Mouse (Mus musculus) ovary, adult 18-20 months (tissue): ENCODE data around the gene Nacc2.

ENCODE experiments used
- DNase-seq: peaks from one replicate; pipeline ENCODE4 v3.0.0; 2022; ENCODE audit warnings: low spot score, mixed read lengths

The Nacc2 gene

DNA sequence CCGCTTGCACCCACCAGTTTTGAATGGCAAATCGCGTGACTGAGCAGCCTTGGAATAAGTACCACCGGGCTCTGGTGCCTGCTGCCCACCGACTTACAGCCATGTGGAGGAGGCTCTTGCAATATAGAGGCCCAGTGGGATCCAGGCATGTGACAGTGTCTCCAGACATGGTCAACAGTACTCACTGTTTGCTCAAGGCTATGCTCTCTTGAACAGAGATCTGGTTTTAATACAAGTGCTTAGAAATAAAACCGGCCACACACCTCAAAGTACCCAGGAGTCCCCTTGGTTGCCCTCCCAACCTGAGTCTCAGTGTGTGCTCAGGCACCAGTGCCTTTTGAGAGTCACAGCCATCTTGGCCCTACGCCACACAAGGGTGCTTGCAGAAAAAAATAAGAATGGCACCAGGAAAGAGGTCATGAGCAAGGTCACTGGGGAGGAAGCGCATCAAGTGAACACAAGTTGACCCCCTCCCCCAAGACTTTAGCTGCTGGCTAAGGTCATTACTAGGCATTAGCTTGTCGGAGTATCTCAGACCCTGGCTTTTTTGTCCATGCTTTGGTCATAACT is at the start of gene Nacc2:
TSS of gene Nacc2 (minus strand) at position 142 of the 570 bp plus-strand sequence.
- no peak for DNase-seq

DNA sequence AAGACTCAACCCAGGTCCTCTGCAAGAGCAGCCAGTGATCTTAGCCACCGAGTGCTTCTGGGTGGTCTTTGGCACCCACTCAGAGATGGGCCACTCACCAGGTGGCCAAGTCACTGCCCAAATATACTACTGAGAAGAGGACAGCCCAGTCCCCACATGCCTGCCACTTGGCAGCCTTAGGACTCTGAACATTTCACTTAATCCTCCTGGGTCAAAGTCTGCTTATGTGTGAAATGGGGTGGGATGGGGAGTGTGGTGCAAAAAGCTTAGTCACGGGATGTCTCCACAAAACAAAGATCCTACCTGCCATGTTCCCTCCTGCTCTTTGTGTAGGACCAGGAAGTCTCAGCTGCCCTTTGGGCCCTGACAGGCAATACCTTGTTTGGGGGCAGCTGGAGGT is 49.1 kb upstream of the Nacc2 start:
- no peak for DNase-seq

- no peak for DNase-seq
Measured at GRCm38 (mm10) chr2:26170376-26170775, 47.4 kb upstream of the Nacc2 start.

DNA sequence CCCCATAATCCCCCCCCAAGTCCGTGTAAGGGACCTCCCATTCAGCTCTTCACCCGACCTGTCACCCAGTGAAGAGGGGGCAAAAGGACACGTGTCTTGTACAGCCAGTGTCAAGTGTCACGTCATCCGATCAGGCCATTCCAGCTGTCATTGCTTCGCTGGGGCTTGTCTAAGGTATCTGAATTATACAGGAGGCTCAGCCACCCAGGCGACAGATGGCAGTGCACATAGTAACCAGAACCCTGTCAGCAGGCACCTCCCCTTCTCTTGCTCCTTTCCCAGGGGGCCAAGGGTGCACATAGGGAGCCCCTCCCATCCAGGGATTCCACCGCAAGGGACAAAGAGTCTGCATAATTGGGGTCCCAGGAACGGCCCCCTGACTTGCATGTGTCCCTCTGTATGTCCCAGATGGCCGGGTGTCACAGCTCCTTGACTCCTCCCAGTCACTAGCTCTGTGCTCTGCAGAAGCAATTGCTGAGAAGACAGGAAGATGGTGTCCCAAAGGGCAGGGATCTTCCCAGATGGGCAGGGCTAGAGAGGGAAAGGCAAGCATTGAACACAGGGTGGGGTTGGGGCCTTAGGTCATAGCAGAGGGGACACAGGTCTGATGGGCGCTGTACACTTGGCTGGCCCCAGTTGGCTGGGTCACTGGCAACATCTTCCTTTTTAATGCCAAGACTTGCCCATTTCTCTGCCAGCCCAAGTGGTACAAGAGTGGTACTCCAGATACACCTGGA is 46.0 kb upstream of the Nacc2 start:
- DNase-seq, result no peak

DNA sequence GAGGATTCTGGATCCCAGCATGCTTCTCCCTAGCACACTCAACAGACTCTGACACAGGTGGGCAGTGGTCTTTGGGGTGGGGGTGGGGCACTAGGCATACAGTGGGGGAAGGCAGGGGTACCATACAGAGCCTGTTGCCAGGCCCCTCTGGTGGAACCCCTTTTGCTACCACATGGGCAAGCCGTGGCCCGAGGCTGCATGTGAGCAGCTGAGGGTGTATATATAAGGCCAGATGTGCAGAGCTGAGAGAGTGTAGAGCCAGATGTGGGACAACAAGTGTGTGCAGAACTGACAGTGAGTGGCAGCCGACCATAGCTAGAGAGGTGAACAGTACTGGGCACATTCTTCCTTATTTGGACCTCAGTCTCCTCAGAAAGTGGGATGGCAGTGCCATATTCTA is 43.9 kb upstream of the Nacc2 start:
- DNase-seq, result no peak

- no peak for DNase-seq
Measured at GRCm38 (mm10) chr2:26158064-26158463, 35.0 kb upstream of the Nacc2 start.

DNA sequence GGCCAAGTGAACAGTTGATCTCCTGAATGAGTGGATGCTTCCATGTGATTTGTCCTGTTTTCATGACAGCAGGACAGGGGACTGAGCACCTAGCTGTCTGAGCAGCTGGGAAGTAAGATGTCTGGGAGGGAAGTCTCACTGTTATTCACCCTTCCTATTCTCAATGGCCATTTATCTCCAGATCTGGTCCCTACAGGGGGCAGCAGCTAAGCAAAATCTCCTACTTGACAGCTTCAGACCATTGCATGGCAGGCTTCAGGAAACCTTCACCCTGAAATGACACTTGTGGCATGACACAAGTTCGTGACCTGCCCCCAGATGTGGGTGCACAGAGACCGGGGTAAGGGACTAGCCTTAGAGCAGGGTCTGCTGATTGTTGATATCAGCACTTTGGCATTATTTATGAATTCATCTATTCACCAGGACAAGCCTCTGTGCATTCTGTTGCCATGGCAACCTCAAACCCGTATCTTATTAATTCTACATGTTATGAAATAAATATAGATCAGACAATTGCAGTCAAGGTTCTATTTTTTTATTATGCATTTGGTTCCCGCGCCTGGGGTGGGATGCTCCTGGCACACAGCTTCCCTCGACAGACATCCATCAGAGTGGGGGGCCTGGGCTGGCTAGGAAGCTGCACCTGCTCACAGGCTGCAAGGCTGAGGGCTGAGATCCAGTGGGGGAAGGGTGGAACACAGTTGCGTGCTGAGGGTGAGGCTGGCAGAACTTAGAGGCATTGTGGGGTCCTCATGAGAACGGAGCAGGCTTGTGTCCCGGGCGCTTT is 33.4 kb upstream of the Nacc2 start:
- DNase-seq, result no peak

DNA sequence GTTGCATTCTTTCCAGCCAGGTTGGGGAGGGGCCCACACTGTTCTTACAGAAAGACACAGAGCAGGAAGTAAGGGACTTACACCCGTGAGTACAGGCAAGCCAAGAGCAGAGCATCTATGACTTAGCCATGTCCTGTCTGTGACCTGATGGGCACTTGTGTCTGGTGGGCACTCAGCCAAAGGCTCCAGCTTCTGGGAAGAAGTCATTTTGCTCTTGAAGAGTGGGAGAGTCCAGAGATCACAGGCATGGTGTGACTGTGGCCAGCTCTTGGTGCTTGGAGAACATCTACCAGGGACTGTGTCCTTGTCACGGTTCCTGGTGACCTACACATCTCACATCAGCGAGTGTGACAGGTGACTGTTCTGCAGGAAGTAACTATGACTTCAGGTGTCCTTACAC is 32.7 kb upstream of the Nacc2 start:
- DNase-seq, result no peak

- no peak for DNase-seq
Measured at GRCm38 (mm10) chr2:26154586-26154985, 31.6 kb upstream of the Nacc2 start.

GRCm38 (mm10) chr2:26153909-26154340 is 30.9 kb upstream of the Nacc2 start:
- DNase-seq, result no peak

- no peak for DNase-seq
Measured at GRCm38 (mm10) chr2:26153295-26153694, 30.3 kb upstream of the Nacc2 start.

DNA sequence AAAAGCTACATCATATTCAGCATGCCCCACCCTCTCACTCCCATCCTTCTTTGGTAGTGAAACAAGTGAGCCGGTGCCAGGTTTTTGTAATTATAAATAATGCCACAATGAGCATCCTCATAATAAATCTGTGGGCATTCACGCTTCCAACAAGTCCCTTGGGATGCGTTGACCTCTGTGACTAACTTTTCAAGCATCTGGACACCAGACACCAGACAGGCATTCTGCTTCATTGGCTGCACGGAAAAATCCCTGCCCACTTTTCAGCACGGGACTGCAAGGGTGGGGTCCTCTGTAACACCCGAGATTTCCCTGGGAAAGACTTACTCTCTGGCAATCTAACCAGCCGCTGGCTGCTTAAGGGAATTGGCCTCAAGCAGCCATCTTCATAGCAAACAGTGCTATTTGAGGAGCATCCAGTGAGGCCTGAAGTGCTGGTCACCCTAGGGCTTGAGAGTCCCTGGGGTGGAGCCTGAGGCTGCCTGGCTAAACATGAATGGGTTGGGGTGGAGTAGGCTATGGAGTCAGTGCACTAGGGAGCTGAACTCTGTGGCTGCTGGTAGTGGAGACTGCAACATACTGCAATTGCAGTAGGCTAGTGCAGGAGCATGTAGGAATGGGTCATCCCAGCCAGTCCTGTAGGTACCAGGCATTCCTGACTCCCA is 24.8 kb upstream of the Nacc2 start:
- DNase-seq, result no peak

DNA sequence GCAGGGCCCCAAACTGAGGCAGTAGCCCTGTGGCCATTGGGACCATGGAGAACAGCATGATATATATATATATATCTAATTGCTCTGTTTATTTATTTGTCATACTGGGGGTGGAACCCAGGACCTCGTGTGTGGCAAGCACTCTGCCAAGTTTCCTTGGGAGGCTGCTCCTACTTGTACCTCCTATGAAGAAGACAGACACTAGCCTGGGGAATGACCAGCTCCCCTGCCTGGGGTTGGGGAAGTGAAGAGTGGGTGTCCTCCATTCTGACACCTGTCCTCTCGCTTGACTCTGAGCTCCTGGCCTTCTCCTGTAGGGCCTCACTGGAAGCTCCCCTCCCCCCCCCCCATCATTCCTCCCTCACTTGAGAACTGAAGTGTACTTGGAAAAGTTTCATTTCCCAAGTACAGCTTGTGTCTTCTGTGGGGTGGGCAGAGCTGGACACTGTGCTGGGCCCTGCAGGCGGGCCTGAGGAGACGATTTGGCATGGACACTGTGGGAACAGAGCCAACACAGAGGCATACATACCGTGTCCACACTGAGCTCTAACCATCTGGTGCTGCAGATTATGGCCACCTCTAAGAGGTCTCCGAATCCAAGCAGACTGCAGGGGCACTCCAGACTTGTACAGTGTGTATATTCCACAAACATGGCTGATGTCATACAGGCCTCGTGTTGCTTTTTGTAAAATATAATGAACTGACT is 23.5 kb upstream of the Nacc2 start:
- DNase-seq, result no peak

- DNase-seq, result no peak
Measured at GRCm38 (mm10) chr2:26145113-26145512, 22.1 kb upstream of the Nacc2 start.

GRCm38 (mm10) chr2:26144331-26144730 is 21.3 kb upstream of the Nacc2 start:
- DNase-seq, result no peak

DNA sequence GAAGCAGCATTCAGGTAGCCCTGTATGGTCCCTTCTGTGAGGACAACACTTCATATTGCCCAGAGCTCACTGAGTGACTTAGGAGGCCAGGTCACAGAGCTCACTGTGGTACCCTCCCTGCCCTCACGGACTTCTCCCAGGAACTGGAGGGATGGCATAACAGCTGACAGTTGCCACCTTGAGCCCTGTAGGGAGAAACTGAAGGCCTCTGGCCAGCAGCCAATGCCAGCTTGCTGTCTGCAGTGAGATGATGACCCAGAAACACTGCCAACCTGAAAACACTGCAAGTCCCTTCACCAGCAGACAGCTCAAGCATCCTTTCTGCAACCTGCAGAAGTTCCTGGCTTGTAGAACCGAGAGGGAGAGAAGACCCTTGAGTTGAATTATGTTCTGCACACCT is 20.5 kb upstream of the Nacc2 start:
- no peak for DNase-seq

GRCm38 (mm10) chr2:26142986-26143385 is 20.0 kb upstream of the Nacc2 start:
- no peak for DNase-seq

- no peak for DNase-seq
Measured at GRCm38 (mm10) chr2:26141893-26142635, 19.0 kb upstream of the Nacc2 start.

- DNase-seq, result no peak
Measured at GRCm38 (mm10) chr2:26140903-26141302, 17.9 kb upstream of the Nacc2 start.

DNA sequence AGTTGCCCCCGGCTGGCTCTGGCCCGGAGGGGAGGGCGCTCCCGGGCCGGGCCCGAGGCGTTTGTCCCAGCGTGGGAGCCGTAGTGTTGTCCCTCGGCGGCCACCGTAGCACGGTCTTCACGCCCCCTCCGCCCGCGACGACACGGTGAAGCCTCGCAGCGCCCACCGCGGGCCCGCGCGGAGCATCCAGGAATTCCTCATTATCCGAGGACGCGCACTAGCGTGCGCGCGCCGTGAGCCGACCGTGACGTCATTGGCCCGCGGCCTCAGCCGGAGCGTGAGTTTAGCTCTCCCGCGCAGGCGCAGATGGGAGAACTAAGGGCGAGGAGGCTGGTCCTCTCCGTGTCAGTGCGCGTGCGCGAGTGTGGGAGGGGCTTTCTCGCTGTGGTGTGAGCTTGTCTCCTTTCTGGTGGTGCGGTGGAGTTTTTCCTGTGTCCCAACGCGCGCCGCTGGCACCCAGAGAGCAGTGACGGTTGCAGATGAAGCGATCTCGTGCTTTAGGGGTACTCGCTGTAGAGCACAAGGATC is 17.3 kb upstream of the Nacc2 start:
- DNase-seq, result peak; percentile 98
